27 mouse cellular contexts compared by ENCODE assay signal in the genomic region with DNA sequence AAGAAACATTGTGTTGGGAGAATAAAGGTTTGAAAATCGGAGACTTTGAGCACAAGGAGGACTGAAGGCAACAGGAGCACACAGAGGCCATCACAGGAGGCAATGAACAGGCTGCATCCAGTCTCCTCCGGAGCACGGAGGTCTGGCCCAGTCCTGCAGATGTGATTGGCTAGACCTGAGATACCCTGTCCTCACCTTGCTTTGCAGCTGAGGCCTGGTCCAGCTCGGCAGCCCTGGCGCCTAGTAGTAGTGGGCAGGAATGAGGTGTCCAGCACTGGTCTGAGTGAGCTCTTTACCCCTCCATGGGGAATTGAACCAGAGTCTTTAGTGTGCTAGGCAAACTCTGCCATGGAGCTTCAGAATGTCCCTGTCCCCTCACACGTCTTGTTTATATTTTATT. TPM values are rescaled to one million over a fixed set of nuclear protein-coding genes. Genes with fewer than 3 reads are reported as not detected.
DNase-seq lines count a peak whose midpoint lies in the region; ATAC-seq and TF ChIP-seq lines count a peak whose summit lies in the region.
"Had no signal": no experiment of that assay in that cellular context is flagged by ENCODE, and none has a peak within 500 bp of the region (broad histone marks: within the 10 kb centered on the region; RNA-seq: fewer than 3 reads in every experiment).

No protein-coding gene starts in this region.

- no peak for ATAC-seq in liver, embryonic 11.5 days (replicated peaks; ENCODE audit: low FRiP score)
- ATAC-seq in liver, postnatal 0 days = peak; percentile 13; the same call in 1 of the 2 replicates
- ATAC-seq: CD4-positive, CD25-positive, alpha-beta regulatory T cell, adult 4 months; forebrain, embryonic 13.5 days; hindbrain, embryonic 16.5 days had no signal

- TF ChIP-seq EP300 in liver, postnatal 0 days (IDR thresholded peaks at IDR 0.05; ENCODE audit: low read depth) = no peak

- intact Hi-C loops in left cerebral cortex, postnatal 36 days (cut with DNase I) = no loop called here
- intact Hi-C loops in gastrocnemius, postnatal 14 days (cut with DNase I; ENCODE audit: low total_unique reads) = loop anchor here (5.0 kb wide), 1 partner anchor 215 kb away; a partner anchor contains a TSS

- H3K27ac ChIP-seq in kidney, adult 2 months (ENCODE audit: insufficient read depth, low read depth, low read length) = peak overlapping the region; percentile 46; the same call in 1 of the 2 replicates
- peak overlapping the region; percentile 71 for H3K27ac ChIP-seq in liver, embryonic 11.5 days (ENCODE audit: low read depth, low read length)
- peak overlapping the region; percentile 88 for H3K27ac ChIP-seq in liver, postnatal 0 days (ENCODE audit: low read depth)
- H3K27ac ChIP-seq: embryonic facial prominence, embryonic 13.5 days; forebrain, embryonic 13.5 days; gastrocnemius, adult 2 months; heart, embryonic 10.5 days; kidney, embryonic 15.5 days; stomach, postnatal 0 days had no signal

- no peak for TF ChIP-seq CTCF in kidney, adult 2 months (conservative IDR thresholded peaks at IDR 0.05; ENCODE audit: insufficient read depth, insufficient read length, low read depth, low read length)
- TF ChIP-seq CTCF in liver, postnatal 0 days (IDR thresholded peaks at IDR 0.05; ENCODE audit: low read depth) = no peak

- no peak overlapping the region for H3K4me3 ChIP-seq in kidney, adult 2 months (ENCODE audit: insufficient read depth, low read depth, low read length)
- H3K4me3 ChIP-seq in liver, embryonic 11.5 days (ENCODE audit: low read depth, low read length) = no peak overlapping the region
- H3K4me3 ChIP-seq in liver, postnatal 0 days (ENCODE audit: low read depth, low read length) = peak overlapping the region; percentile 42
- H3K4me3 ChIP-seq: embryonic facial prominence, embryonic 13.5 days; forebrain, embryonic 13.5 days; gastrocnemius, adult 2 months; heart, embryonic 10.5 days; intestine, embryonic 15.5 days; kidney, embryonic 15.5 days had no signal

- DNase-seq in kidney, adult 2 months = no peak
- DNase-seq in kidney, postnatal 4 days = no peak
- peak; percentile 74 for DNase-seq in A20 (ENCODE audit: low read depth, low spot score)
- DNase-seq in liver, embryonic 11.5 days (ENCODE audit: low spot score) = no peak
- no peak for DNase-seq in liver, postnatal 0 days
- DNase-seq in left cerebral cortex, postnatal 36 days (ENCODE audit: low spot score in 2 of 2) = no peak
- no peak for DNase-seq in ovary, adult 18-20 months (ENCODE audit: low spot score)
- no peak for DNase-seq in gastrocnemius, postnatal 14 days
- DNase-seq: adrenal gland, adult 8-10 months; cerebellum, adult 18-20 months; cerebellum, postnatal 14 days; gastrocnemius, adult 2 months; layer of hippocampus, adult 9-11 months; midbrain, embryonic 14.5 days; right cerebral cortex, postnatal 25 days had no signal

- H3K9ac ChIP-seq in liver, embryonic 11.5 days (ENCODE audit: low read depth, low read length) = 0 out of 2 replicates have a peak overlapping the region, but pooled peaks have one; percentile 23
- H3K9ac ChIP-seq in liver, postnatal 0 days (replicated peaks) = peak overlapping the region; percentile 50
- H3K9ac ChIP-seq: embryonic facial prominence, embryonic 13.5 days; forebrain, embryonic 13.5 days; intestine, embryonic 15.5 days; kidney, embryonic 15.5 days had no signal

- TF ChIP-seq POLR2A in kidney, adult 2 months (IDR thresholded peaks at IDR 0.05; ENCODE audit: low read depth, low read length) = no peak

- no peaks in the 10 kb centered on the region for H3K9me3 ChIP-seq in liver, embryonic 11.5 days (ENCODE audit: control insufficient read depth, low read length)
- H3K9me3 ChIP-seq in liver, postnatal 0 days (ENCODE audit: low read length) = no peaks in the 10 kb centered on the region
- H3K9me3 ChIP-seq: embryonic facial prominence, embryonic 13.5 days; forebrain, embryonic 13.5 days; G1E; heart, embryonic 10.5 days; intestine, embryonic 15.5 days; kidney, embryonic 15.5 days had no signal

- WGBS in kidney, adult 2 months = 65% methylated on average over 6 of the region's 6 CpGs
- WGBS in liver, embryonic 11.5 days = 75% methylated on average over 6 of the region's 6 CpGs
- WGBS in liver, postnatal 0 days (ENCODE audit: insufficient replicate concordance) = 49% methylated on average over 6 of the region's 6 CpGs

- H3K4me1 ChIP-seq in kidney, adult 2 months (ENCODE audit: control insufficient read depth, insufficient read depth, low read length) = peaks cover 3% of the 10 kb centered on the region; the same call in 1 of the 2 replicates
- peaks cover 31% of the 10 kb centered on the region for H3K4me1 ChIP-seq in liver, embryonic 11.5 days (replicated peaks; ENCODE audit: control insufficient read depth, insufficient read depth, low read length)
- peaks cover 39% of the 10 kb centered on the region for H3K4me1 ChIP-seq in liver, postnatal 0 days (ENCODE audit: insufficient read depth)

- H3K27me3 ChIP-seq in kidney, adult 2 months (replicated peaks; ENCODE audit: control insufficient read depth, insufficient read depth, low read length) = no peaks in the 10 kb centered on the region
- no peaks in the 10 kb centered on the region for H3K27me3 ChIP-seq in liver, embryonic 11.5 days (replicated peaks; ENCODE audit: control insufficient read depth, insufficient read depth, low read length)
- H3K27me3 ChIP-seq in liver, postnatal 0 days (ENCODE audit: insufficient read depth, low read length) = no peaks in the 10 kb centered on the region
- H3K27me3 ChIP-seq: forebrain, embryonic 13.5 days; intestine, embryonic 15.5 days; kidney, embryonic 15.5 days had no signal

- no peaks in the 10 kb centered on the region for H3K36me3 ChIP-seq in kidney, adult 2 months (ENCODE audit: control insufficient read depth, insufficient read depth, low read length)
- H3K36me3 ChIP-seq in liver, embryonic 11.5 days (ENCODE audit: control insufficient read depth, insufficient read depth, low read length) = no peaks in the 10 kb centered on the region; the same call in 1 of the 2 replicates
- H3K36me3 ChIP-seq in liver, postnatal 0 days (replicated peaks; ENCODE audit: insufficient read depth, low read length) = 0 out of 2 replicates have a peak, but pooled peaks cover 3% of the 10 kb centered on the region
- H3K36me3 ChIP-seq: embryonic facial prominence, embryonic 13.5 days; G1E; heart, embryonic 10.5 days; intestine, embryonic 15.5 days; kidney, embryonic 15.5 days had no signal

- peak overlapping the region; percentile 17; the same call in 1 of the 2 replicates for H3K4me2 ChIP-seq in liver, embryonic 11.5 days
- peak overlapping the region; percentile 57 for H3K4me2 ChIP-seq in liver, postnatal 0 days (ENCODE audit: low read depth, low read length)
- H3K4me2 ChIP-seq: embryonic facial prominence, embryonic 13.5 days; forebrain, embryonic 13.5 days; intestine, embryonic 15.5 days; kidney, embryonic 15.5 days had no signal

RNA-seq across cellular contexts. Expression of a gene that starts 0.7 kb away (rescaled TPM):
- polyA plus RNA-seq in kidney, adult 2 months (2012; rRNA removed) = 201 and 213 TPM in 2 replicates
- polyA plus RNA-seq in liver, embryonic 11.5 days (2014; fragmentation: Nextera tagmentation; extraction: Ambion mirVana) = 4.3 and 4.8 TPM in 2 replicates
- 93.3 and 104 TPM in 2 replicates for polyA plus RNA-seq in liver, postnatal 0 days (2015; fragmentation: Nextera tagmentation; extraction: Ambion mirVana)
- total RNA-seq in left cerebral cortex, postnatal 36 days (2021) = under 1 TPM in 1 of 2 experiments, not detected in 1; 0.25 TPM
- total RNA-seq in gastrocnemius, postnatal 14 days (2021) = not detected
- total RNA-seq: gastrocnemius, adult 2 months; left cerebral cortex, postnatal 25 days had no signal
- polyA plus RNA-seq: erythroblast, embryonic 14.5 days; forebrain, embryonic 13.5 days; neural tube, embryonic 11.5 days had no signal

Comparison
In these comparisons a context has a peak if more than half of its experiments do, and no peak if none do; other contexts are left out.
1. RNA of a gene that starts 0.7 kb away (polyA plus RNA-seq): 201 to 213 TPM in kidney, adult 2 months and 93.3 to 104 TPM in liver, postnatal 0 days; 4.3 to 4.8 TPM in liver, embryonic 11.5 days; every median in the first group is over 10 times any median in the second.
2. Peak in every context shown above with its lines, with median percentiles within 50 percentile points of each other: H3K27ac ChIP-seq.